Comparison of ENCODE assay signal across 21 mouse cellular contexts in genomic region chr7:124777822-124778221, GRCm38 (mm10).
DNase-seq lines count a peak whose midpoint lies in the region; ATAC-seq and TF ChIP-seq lines count a peak whose summit lies in the region.
"Had no signal": no experiment of that assay in that cellular context is flagged by ENCODE, and none has a peak within 500 bp of the region (broad histone marks: within the 10 kb centered on the region; RNA-seq: fewer than 3 reads in every experiment).

No protein-coding gene starts in this region.

- H3K9me3 ChIP-seq in liver, postnatal 0 days (ENCODE audit: low read length): no peaks in the 10 kb centered on the region
- no peaks in the 10 kb centered on the region for H3K9me3 ChIP-seq in lung, postnatal 0 days (ENCODE audit: low read length)
- H3K9me3 ChIP-seq: embryonic facial prominence, embryonic 15.5 days; forebrain, embryonic 10.5 days; forebrain, embryonic 15.5 days; heart, embryonic 15.5 days; hindbrain, embryonic 13.5 days had no signal

- no peaks in the 10 kb centered on the region for H3K4me1 ChIP-seq in liver, adult 2 months (ENCODE audit: control insufficient read depth, insufficient read depth, low read length)
- no peaks in the 10 kb centered on the region for H3K4me1 ChIP-seq in liver, postnatal 0 days (ENCODE audit: insufficient read depth)
- H3K4me1 ChIP-seq in lung, postnatal 0 days (ENCODE audit: insufficient read depth, low read depth, low read length): no peaks in the 10 kb centered on the region
- H3K4me1 ChIP-seq: embryonic facial prominence, embryonic 15.5 days; forebrain, embryonic 10.5 days; forebrain, embryonic 15.5 days; heart, embryonic 15.5 days; hindbrain, embryonic 13.5 days had no signal

- no peaks in the 10 kb centered on the region for H3K36me3 ChIP-seq in liver, adult 2 months (ENCODE audit: control insufficient read depth, insufficient read depth, low read length)
- no peaks in the 10 kb centered on the region for H3K36me3 ChIP-seq in liver, postnatal 0 days (replicated peaks; ENCODE audit: insufficient read depth, low read length)
- no peaks in the 10 kb centered on the region for H3K36me3 ChIP-seq in lung, postnatal 0 days (ENCODE audit: insufficient read depth, low read length)
- H3K36me3 ChIP-seq: embryonic facial prominence, embryonic 15.5 days; forebrain, embryonic 10.5 days; forebrain, embryonic 15.5 days; heart, embryonic 15.5 days; hindbrain, embryonic 13.5 days had no signal

- H3K79me2 ChIP-seq in liver, adult 2 months (ENCODE audit: control insufficient read depth, insufficient read depth, low read length): no peaks in the 10 kb centered on the region

- no peak overlapping the region for H3K9ac ChIP-seq in liver, adult 2 months (ENCODE audit: low read depth, low read length)
- no peak overlapping the region for H3K9ac ChIP-seq in liver, postnatal 0 days (replicated peaks)
- no peak overlapping the region for H3K9ac ChIP-seq in lung, postnatal 0 days (replicated peaks; ENCODE audit: low read depth)
- H3K9ac ChIP-seq: embryonic facial prominence, embryonic 15.5 days; forebrain, embryonic 15.5 days; heart, embryonic 15.5 days; hindbrain, embryonic 13.5 days had no signal

- no peak overlapping the region for H3K4me2 ChIP-seq in liver, postnatal 0 days (ENCODE audit: low read depth, low read length)
- no peak overlapping the region for H3K4me2 ChIP-seq in lung, postnatal 0 days (replicated peaks; ENCODE audit: low read depth, low read length)
- H3K4me2 ChIP-seq: embryonic facial prominence, embryonic 15.5 days; forebrain, embryonic 15.5 days; heart, embryonic 11.5 days; heart, embryonic 15.5 days; hindbrain, embryonic 13.5 days had no signal

- TF ChIP-seq POLR2A in liver, adult 2 months (IDR thresholded peaks at IDR 0.05; ENCODE audit: extremely low read depth, insufficient read depth, low read length): no peak
- no peak for TF ChIP-seq POLR2A in brain, embryonic 14.5 days (IDR thresholded peaks at IDR 0.05; ENCODE audit: borderline replicate concordance, extremely low read depth, insufficient read depth, insufficient read length, poor library complexity, severe bottlenecking)

- no peaks in the 10 kb centered on the region for H3K27me3 ChIP-seq in liver, adult 2 months (ENCODE audit: control insufficient read depth, insufficient read depth, low read length)
- H3K27me3 ChIP-seq in liver, postnatal 0 days (ENCODE audit: insufficient read depth, low read length): no peaks in the 10 kb centered on the region
- H3K27me3 ChIP-seq in lung, postnatal 0 days (replicated peaks; ENCODE audit: insufficient read depth, low read length): no peaks in the 10 kb centered on the region
- H3K27me3 ChIP-seq: embryonic facial prominence, embryonic 15.5 days; forebrain, embryonic 15.5 days; heart, embryonic 15.5 days; hindbrain, embryonic 13.5 days had no signal

- no peak overlapping the region for H3K4me3 ChIP-seq in liver, adult 2 months (ENCODE audit: insufficient read depth, low read depth, low read length)
- H3K4me3 ChIP-seq in liver, postnatal 0 days (ENCODE audit: low read depth, low read length): no peak overlapping the region
- no peak overlapping the region for H3K4me3 ChIP-seq in lung, postnatal 0 days (ENCODE audit: low read depth, low read length)
- H3K4me3 ChIP-seq: embryonic facial prominence, embryonic 15.5 days; erythroblast, embryonic 14.5 days; forebrain, embryonic 10.5 days; forebrain, embryonic 15.5 days; heart, adult 2 months; heart, embryonic 15.5 days; hindbrain, embryonic 13.5 days had no signal

- no peak overlapping the region for H3K27ac ChIP-seq in liver, adult 2 months (replicated peaks; ENCODE audit: insufficient read depth, low read depth, low read length)
- H3K27ac ChIP-seq in liver, postnatal 0 days (ENCODE audit: low read depth): no peak overlapping the region
- no peak overlapping the region for H3K27ac ChIP-seq in lung, postnatal 0 days (ENCODE audit: low read length)
- H3K27ac ChIP-seq: embryonic facial prominence, embryonic 15.5 days; forebrain, embryonic 10.5 days; forebrain, embryonic 15.5 days; heart, adult 2 months; heart, embryonic 15.5 days; hindbrain, embryonic 13.5 days had no signal

- TF ChIP-seq CTCF in liver, adult 2 months (IDR thresholded peaks at IDR 0.05; ENCODE audit: low read depth, low read length): no peak
- TF ChIP-seq CTCF in liver, postnatal 0 days (IDR thresholded peaks at IDR 0.05; ENCODE audit: low read depth): no peak
- TF ChIP-seq CTCF in lung, postnatal 0 days (IDR thresholded peaks at IDR 0.05): no peak
- TF ChIP-seq CTCF in brain, embryonic 14.5 days (IDR thresholded peaks at IDR 0.05; ENCODE audit: borderline replicate concordance, extremely low read depth, insufficient read depth, insufficient read length): no peak

- no peak for TF ChIP-seq EP300 in liver, postnatal 0 days (IDR thresholded peaks at IDR 0.05; ENCODE audit: low read depth)
- no peak for TF ChIP-seq EP300 in lung, postnatal 0 days (IDR thresholded peaks at IDR 0.05)

- peak; percentile 27 for DNase-seq in liver, adult 2 months (ENCODE audit: extremely low read depth, low read depth, low spot score)
- no peak for DNase-seq in liver, postnatal 0 days
- DNase-seq in lung, postnatal 0 days (ENCODE audit: low spot score): peak; percentile 23
- DNase-seq in lung, postnatal 36 days: no peak
- peak; percentile 21 for DNase-seq in brain, embryonic 14.5 days (ENCODE audit: low read depth)
- DNase-seq in skeletal muscle tissue, adult 2 months (ENCODE audit: low read depth, low spot score): peak; percentile 19
- DNase-seq: adrenal gland, adult 2 months; adrenal gland, postnatal 25 days; cerebellum, adult 2 months; cerebellum, postnatal 14 days; embryo, embryonic 11 days; gastrocnemius, postnatal 10 days; heart, postnatal 14 days had no signal

- no peak for ATAC-seq in liver, postnatal 0 days
- ATAC-seq in lung, postnatal 0 days: no peak
- ATAC-seq: forebrain, embryonic 15.5 days had no signal

- WGBS in liver, adult 2 months: 47% methylated on average over 1 of the region's 1 CpGs
- WGBS in liver, postnatal 0 days (ENCODE audit: insufficient replicate concordance): 56% methylated on average over 1 of the region's 1 CpGs
- WGBS in lung, postnatal 0 days: 53% methylated on average over 1 of the region's 1 CpGs

Comparison
In these comparisons a context has a peak if more than half of its experiments do, and no peak if none do; other contexts are left out.
1. DNase-seq: peak in liver, adult 2 months (single experiment), lung, postnatal 0 days (single experiment), brain, embryonic 14.5 days (single experiment) and skeletal muscle tissue, adult 2 months (single experiment); none in liver, postnatal 0 days (single experiment) and lung, postnatal 36 days (single experiment).